Comparison of ENCODE assay signal across 9 mouse cellular contexts in genomic region chr3:61364661-61364977, GRCm38 (mm10). TPM values are rescaled to one million over a fixed set of nuclear protein-coding genes. Genes with fewer than 3 reads are reported as not detected.
DNase-seq lines count a peak whose midpoint lies in the region; ATAC-seq and TF ChIP-seq lines count a peak whose summit lies in the region.
"Had no signal": no experiment of that assay in that cellular context is flagged by ENCODE, and none has a peak within 500 bp of the region (broad histone marks: within the 10 kb centered on the region; RNA-seq: fewer than 3 reads in every experiment).

No protein-coding gene starts in this region.

- peaks cover 2 to 15% of the 10 kb centered on the region in 2 experiments; a peak in 2 of 4 replicates for H3K4me1 ChIP-seq in heart, embryonic 14.5 days (ENCODE audit: control insufficient read depth in 2 of 2, insufficient read depth in 2 of 2, low read length in 2 of 2)
- peaks cover 0 to 2% of the 10 kb centered on the region in 2 experiments; a peak in 2 of 4 replicates for H3K4me1 ChIP-seq in ES-E14 (ENCODE audit: control insufficient read depth in 2 of 2, insufficient read depth in 2 of 2, low read length in 2 of 2, poor library complexity in 1 of 2)
- peaks cover 30% of the 10 kb centered on the region for H3K4me1 ChIP-seq in forebrain, embryonic 16.5 days (replicated peaks; ENCODE audit: control insufficient read depth, insufficient read depth, low read length)
- H3K4me1 ChIP-seq in liver, embryonic 16.5 days (ENCODE audit: control insufficient read depth, low read depth, low read length) = peaks cover 18% of the 10 kb centered on the region

- H3K9me3 ChIP-seq in heart, embryonic 14.5 days (ENCODE audit: control insufficient read depth, low read length) = no peaks in the 10 kb centered on the region
- no peaks in the 10 kb centered on the region for H3K9me3 ChIP-seq in ES-E14 (ENCODE audit: control insufficient read depth, insufficient read depth, low read depth, low read length)
- H3K9me3 ChIP-seq in forebrain, embryonic 16.5 days (ENCODE audit: control insufficient read depth, low read length) = no peaks in the 10 kb centered on the region
- no peaks in the 10 kb centered on the region for H3K9me3 ChIP-seq in liver, embryonic 16.5 days (replicated peaks; ENCODE audit: control insufficient read depth, low read length)

- intact Hi-C loops in heart, postnatal 14 days (cut with DNase I) = loop anchor here (10.0 kb wide), 1 partner anchor 100 kb away; no protein-coding TSS in a partner anchor

- peak overlapping the region; percentile 79 for H3K4me2 ChIP-seq in heart, embryonic 14.5 days (ENCODE audit: low read length)
- peak overlapping the region; percentile 62 for H3K4me2 ChIP-seq in forebrain, embryonic 16.5 days (ENCODE audit: low read length)
- H3K4me2 ChIP-seq in liver, embryonic 16.5 days (ENCODE audit: low read depth, low read length) = peak overlapping the region; percentile 97

- H3K36me3 ChIP-seq in heart, embryonic 14.5 days (ENCODE audit: control insufficient read depth, insufficient read depth, low read length) = 0 out of 2 replicates have a peak, but pooled peaks cover 8% of the 10 kb centered on the region
- H3K36me3 ChIP-seq in ES-E14 (ENCODE audit: control insufficient read depth, insufficient read depth, low read length, poor library complexity, severe bottlenecking) = no peaks in the 10 kb centered on the region; the same call in 1 of the 2 replicates
- no peaks in the 10 kb centered on the region for H3K36me3 ChIP-seq in forebrain, embryonic 16.5 days (ENCODE audit: control insufficient read depth, insufficient read depth)
- H3K36me3 ChIP-seq in liver, embryonic 16.5 days (ENCODE audit: control insufficient read depth, insufficient read depth) = no peaks in the 10 kb centered on the region

- H3K27me3 ChIP-seq in heart, embryonic 14.5 days (ENCODE audit: control insufficient read depth, insufficient read depth, low read length) = no peaks in the 10 kb centered on the region
- no peaks in the 10 kb centered on the region for H3K27me3 ChIP-seq in forebrain, embryonic 16.5 days (replicated peaks; ENCODE audit: control insufficient read depth, insufficient read depth, low read length)
- peaks cover 3% of the 10 kb centered on the region; the same call in 1 of the 2 replicates for H3K27me3 ChIP-seq in liver, embryonic 16.5 days (ENCODE audit: control insufficient read depth, insufficient read depth, low read depth, low read length)
- H3K27me3 ChIP-seq: CH12.LX had no signal

- DNase-seq in heart, postnatal 14 days = no peak
- no peak for DNase-seq in ES-E14 (ENCODE audit: low read depth, low spot score)
- no peak for DNase-seq in adrenal gland, postnatal 14 days
- DNase-seq in frontal cortex, postnatal 36 days (ENCODE audit: low spot score in 2 of 2) = no peak
- DNase-seq in adrenal gland, adult 18-20 months (ENCODE audit: low spot score in 2 of 2) = no peak

- H3K4me3 ChIP-seq in heart, embryonic 14.5 days (ENCODE audit: control insufficient read depth in 1 of 2, insufficient read depth in 1 of 2, low read depth in 1 of 2, low read length in 2 of 2) = peak overlapping the region; percentile 61 to 87
- peak overlapping the region; percentile 94 to 98 for H3K4me3 ChIP-seq in ES-E14 (ENCODE audit: insufficient read depth in 1 of 2, low read depth in 1 of 2, low read length in 2 of 2, poor library complexity in 1 of 2, severe bottlenecking in 1 of 2)
- H3K4me3 ChIP-seq in forebrain, embryonic 16.5 days (replicated peaks; ENCODE audit: low read length) = peak overlapping the region; percentile 93
- H3K4me3 ChIP-seq in liver, embryonic 16.5 days (ENCODE audit: low read depth, low read length) = peak overlapping the region; percentile 74

- ATAC-seq in heart, embryonic 14.5 days (ENCODE audit: insufficient number of reproducible peaks, insufficient read depth, low FRiP score, low read depth) = 0 out of 2 replicates have a peak, but pooled peaks have one; percentile 1
- peak; percentile 35 for ATAC-seq in forebrain, embryonic 16.5 days
- ATAC-seq in liver, embryonic 16.5 days (ENCODE audit: low read depth) = peak; percentile 5; the same call in 1 of the 2 replicates

- peak overlapping the region; percentile 88 for H3K9ac ChIP-seq in heart, embryonic 14.5 days (ENCODE audit: low read length)
- H3K9ac ChIP-seq in ES-E14 (ENCODE audit: insufficient read depth, low read depth, low read length, poor library complexity, severe bottlenecking) = peak overlapping the region; percentile 85
- peak overlapping the region; percentile 96 for H3K9ac ChIP-seq in forebrain, embryonic 16.5 days (replicated peaks; ENCODE audit: low read depth, low read length)
- H3K9ac ChIP-seq in liver, embryonic 16.5 days (ENCODE audit: low read depth, low read length) = peak overlapping the region; percentile 73

- H3K27ac ChIP-seq in heart, embryonic 14.5 days (replicated peaks in 1 of 2; ENCODE audit: control insufficient read depth in 1 of 2, insufficient read depth in 1 of 2, low read depth in 2 of 2, low read length in 2 of 2) = peak overlapping the region; percentile 70 to 96
- H3K27ac ChIP-seq in ES-E14 (ENCODE audit: insufficient read depth, low read depth, low read length, poor library complexity, severe bottlenecking) = no peak overlapping the region
- peak overlapping the region; percentile 93 for H3K27ac ChIP-seq in forebrain, embryonic 16.5 days (ENCODE audit: low read length)
- H3K27ac ChIP-seq in liver, embryonic 16.5 days (ENCODE audit: low read length) = peak overlapping the region; percentile 35

- WGBS in heart, embryonic 14.5 days = 0% methylated on average over 24 of the region's 33 CpGs
- 0% methylated on average over 32 of the region's 33 CpGs for WGBS in forebrain, embryonic 16.5 days
- WGBS in liver, embryonic 16.5 days (ENCODE audit: insufficient replicate concordance) = under 1% methylated on average over 33 of the region's 33 CpGs

- in situ Hi-C loops in ES-E14 (cut with MboI; ENCODE audit: low sequenced_read_pairs in 2 of 2, unreplicated experiment in 2 of 2) = no loop called here

TF ChIP-seq in ES-E14, 5 proteins besides CTCF, POLR2A, EP300 and RAD21:
- TF ChIP-seq MAFK (IDR thresholded peaks at IDR 0.05; ENCODE audit: insufficient read depth, low read depth, low read length) (no peak), ZNF384 (IDR thresholded peaks at IDR 0.05; ENCODE audit: low read depth, low read length) (no peak), ZC3H11A (IDR thresholded peaks at IDR 0.05; ENCODE audit: borderline replicate concordance, low read depth, low read length) (no peak), CHD2 (IDR thresholded peaks at IDR 0.05; ENCODE audit: low read depth, low read length) (no peak), HCFC1 (IDR thresholded peaks at IDR 0.05; ENCODE audit: borderline replicate concordance, insufficient read depth, low read length) (no peak)
TF ChIP-seq in ES-E14: peak in this region for 0.

RNA-seq across cellular contexts. Expression of gene B430305J03Rik, which starts 1.1 kb away (rescaled TPM):
- not detected in 2 replicates for polyA plus RNA-seq in heart, embryonic 14.5 days (2014; fragmentation: Nextera tagmentation; extraction: Ambion mirVana)
- total RNA-seq in heart, postnatal 14 days (2021) = under 1 TPM; 0.07 to 0.14 TPM
- total RNA-seq in ES-E14 (2012; rRNA removed) = 3.2 and 3.5 TPM in 2 replicates
- not detected in 2 replicates for polyA plus RNA-seq in forebrain, embryonic 16.5 days (2015; fragmentation: Nextera tagmentation; extraction: Ambion mirVana)
- polyA plus RNA-seq in liver, embryonic 16.5 days (2015; fragmentation: Nextera tagmentation; extraction: Ambion mirVana) = not detected in 2 replicates
- total RNA-seq in adrenal gland, postnatal 14 days (2021) = 0.19 TPM in 1 of 2 replicates, not detected in the other
- total RNA-seq in adrenal gland, adult 18-20 months (2021) = under 1 TPM; 0.10 to 0.13 TPM
- total RNA-seq: CH12.LX had no signal

RNA-seq across cellular contexts. Expression of gene Rap2b, which starts 3.2 kb away (rescaled TPM):
- 7.5 and 7.8 TPM in 2 replicates for polyA plus RNA-seq in heart, embryonic 14.5 days (2014; fragmentation: Nextera tagmentation; extraction: Ambion mirVana)
- 1 to 10 TPM; 4.1 to 4.3 TPM for total RNA-seq in heart, postnatal 14 days (2021)
- total RNA-seq in ES-E14 (2012; rRNA removed) = 8.7 and 11.3 TPM in 2 replicates
- 14.1 and 15.8 TPM in 2 replicates for polyA plus RNA-seq in forebrain, embryonic 16.5 days (2015; fragmentation: Nextera tagmentation; extraction: Ambion mirVana)
- polyA plus RNA-seq in liver, embryonic 16.5 days (2015; fragmentation: Nextera tagmentation; extraction: Ambion mirVana) = 1.9 and 2.0 TPM in 2 replicates
- total RNA-seq in adrenal gland, postnatal 14 days (2021) = 4.9 and 6.3 TPM in 2 replicates
- 1 to 10 TPM; 3.0 to 3.6 TPM for total RNA-seq in adrenal gland, adult 18-20 months (2021)
- total RNA-seq: CH12.LX had no signal
